Mouse (Mus musculus) cerebellum, adult 2 months (tissue): ENCODE measurements around the gene Macf1.

Experiments used
- CTCF ChIP-seq: fragments of 200-500 bp; IDR thresholded peaks from 2 replicates; pipeline ENCODE4 v1.5.1; 2011; ENCODE audit warnings: low read depth, mild to moderate bottlenecking, control low read depth, low read length, moderate library complexity, borderline replicate concordance; ENCODE audit not compliant: insufficient read depth
- POLR2A ChIP-seq: fragments of 200-500 bp; IDR thresholded peaks from 2 replicates; pipeline ENCODE4 v1.6.1; 2011; ENCODE audit warnings: low read length, control low read depth, borderline replicate concordance; ENCODE audit not compliant: insufficient read depth

DNA sequence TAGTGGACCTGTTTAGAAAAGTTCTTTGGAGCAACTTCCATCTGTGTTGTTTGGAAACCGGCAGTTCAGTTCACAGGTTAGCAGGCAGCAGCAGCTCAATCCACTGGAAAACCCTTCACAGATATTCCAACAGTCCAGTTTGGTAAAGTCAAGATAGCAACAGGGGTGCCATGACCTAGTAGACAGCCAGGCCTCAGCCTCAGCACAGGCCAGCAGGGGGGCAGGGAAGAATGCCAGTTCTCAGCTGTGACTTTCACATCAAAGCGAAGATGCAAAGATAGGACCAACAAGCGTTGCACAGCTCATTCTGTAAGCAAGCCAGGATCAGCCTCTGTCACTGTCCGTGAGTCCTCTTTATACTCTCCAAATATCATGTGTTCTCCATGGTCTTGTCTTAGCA, 37.6 kb upstream of the Macf1 start:
- no peak for TF ChIP-seq CTCF
- no peak for TF ChIP-seq POLR2A
